Mouse (Mus musculus) olfactory bulb, adult 2 months (tissue): ENCODE results near the gene Cfl1.

Experiments
- CTCF ChIP-seq: fragments of 200-500 bp; IDR thresholded peaks from 2 replicates; pipeline ENCODE4 v1.5.1; 2012; ENCODE audit warnings: low read depth, mild to moderate bottlenecking, low read length, moderate library complexity; ENCODE audit not compliant: insufficient read depth
- POLR2A ChIP-seq: fragments of 200-500 bp; IDR thresholded peaks from 2 replicates; pipeline ENCODE4 v1.6.1; 2012; ENCODE audit warnings: mild to moderate bottlenecking, low read depth, low read length, moderate library complexity; ENCODE audit not compliant: insufficient read depth

GRCm38 (mm10) chr19:5500330-5500875 is 10.1 kb downstream of the Cfl1 start:
- TF ChIP-seq POLR2A = no peak
- no peak for TF ChIP-seq CTCF
